Mouse (Mus musculus) layer of hippocampus, adult 2 months (tissue): ENCODE measurements around the gene Nfasc. TPM values are rescaled to one million over a fixed set of nuclear protein-coding genes. Genes with fewer than 3 reads are reported as not detected.
A peak's percentile ranks its signal among the peaks of the same experiment; 100 is the strongest.

Source experiments
- DNase-seq, 2 experiments: peaks; one replicate each; pipeline ENCODE4 v3.0.0; 2022; ENCODE audit warnings: low spot score in 2 of 2
- H3K27ac ChIP-seq: fragments of 200-600 bp; 2 replicates; pipeline ENCODE4 v1.8.1; 2022
- H3K4me3 ChIP-seq: fragments of 200-600 bp; 2 replicates; pipeline ENCODE4 v1.8.1; 2022; ENCODE audit warnings: mild to moderate bottlenecking
- CTCF ChIP-seq: fragments of 200-600 bp; conservative IDR thresholded peaks from 2 replicates; pipeline ENCODE4 v1.8.1; 2022; ENCODE audit warnings: antibody characterized with exemption, mild to moderate bottlenecking, moderate library complexity
- total RNA-seq, 2 experiments: library from RNA; stranded (reverse); gene quantifications; 2 replicates each; pipeline ENCODE4 v1.2.3; 2021

Nfasc gene
- total RNA-seq, 2 experiments from 2014 or later = 150 to 169 TPM

GRCm38 (mm10) chr1:132533840-132534239, 207.8 kb downstream of the Nfasc start:
- no peak for DNase-seq
- TF ChIP-seq CTCF = no peak
- H3K4me3 ChIP-seq = no peak overlapping the region
- H3K27ac ChIP-seq = no peak overlapping the region

- no peak for DNase-seq
- no peak overlapping the region for H3K4me3 ChIP-seq
- H3K27ac ChIP-seq = no peak overlapping the region
- no peak for TF ChIP-seq CTCF
These were observed 209.1 kb downstream of the Nfasc start for GRCm38 (mm10) chr1:132532521-132532920.

- Histone ChIP-seq H3K4me3 (no peak overlapping the region), H3K27ac (no peak overlapping the region)
- no peak for TF ChIP-seq CTCF
- DNase-seq = no peak
These were observed 210.9 kb downstream of the Nfasc start for GRCm38 (mm10) chr1:132530631-132531191.

GRCm38 (mm10) chr1:132528647-132529334, 212.8 kb downstream of the Nfasc start:
- Histone ChIP-seq H3K27ac (no peak overlapping the region), H3K4me3 (no peak overlapping the region)
- DNase-seq = no peak
- TF ChIP-seq CTCF = no peak

- TF ChIP-seq CTCF = no peak
- Histone ChIP-seq H3K4me3 (no peak overlapping the region), H3K27ac (no peak overlapping the region)
- DNase-seq = no peak
These were observed 213.5 kb downstream of the Nfasc start for GRCm38 (mm10) chr1:132528071-132528470.

GRCm38 (mm10) chr1:132525832-132526231, 215.8 kb downstream of the Nfasc start:
- Histone ChIP-seq H3K27ac (peak overlapping the region; percentile 74), H3K4me3 (no peak overlapping the region)
- TF ChIP-seq CTCF = peak; percentile 97
- DNase-seq = peak; percentile 79 to 89

GRCm38 (mm10) chr1:132523920-132524319, 217.7 kb downstream of the Nfasc start:
- TF ChIP-seq CTCF = peak; percentile 69
- Histone ChIP-seq H3K27ac (no peak overlapping the region), H3K4me3 (no peak overlapping the region)
- no peak for DNase-seq

GRCm38 (mm10) chr1:132523048-132523447, 218.5 kb downstream of the Nfasc start:
- Histone ChIP-seq H3K27ac (no peak overlapping the region), H3K4me3 (no peak overlapping the region)
- DNase-seq = no peak
- no peak for TF ChIP-seq CTCF

- peak; percentile 63 to 72 for DNase-seq
- H3K4me3 ChIP-seq = no peak overlapping the region
- no peak overlapping the region for H3K27ac ChIP-seq
- peak; percentile 69 for TF ChIP-seq CTCF
These were observed 220.8 kb downstream of the Nfasc start for GRCm38 (mm10) chr1:132520764-132521163.

- Histone ChIP-seq H3K27ac (no peak overlapping the region), H3K4me3 (no peak overlapping the region)
- no peak for TF ChIP-seq CTCF
- DNase-seq = no peak
These were observed 221.9 kb downstream of the Nfasc start for GRCm38 (mm10) chr1:132519734-132520133.

GRCm38 (mm10) chr1:132518621-132519020, 223.0 kb downstream of the Nfasc start:
- Histone ChIP-seq H3K27ac (no peak overlapping the region), H3K4me3 (no peak overlapping the region)
- DNase-seq = no peak
- TF ChIP-seq CTCF = no peak

- DNase-seq = no peak
- Histone ChIP-seq H3K27ac (no peak overlapping the region), H3K4me3 (no peak overlapping the region)
- no peak for TF ChIP-seq CTCF
These were observed 224.8 kb downstream of the Nfasc start for GRCm38 (mm10) chr1:132516776-132517175.

GRCm38 (mm10) chr1:132515339-132515738, 226.3 kb downstream of the Nfasc start:
- no peak overlapping the region for H3K27ac ChIP-seq
- TF ChIP-seq CTCF = no peak
- DNase-seq = no peak
- no peak overlapping the region for H3K4me3 ChIP-seq

Other genes starting within 250 kb of the Nfasc start
- 1 to 10 TPM; 6.3 to 6.4 TPM for gene Tmem81, start 235.6 kb downstream of the Nfasc start, total RNA-seq
- gene Cntn2, start 198.5 kb downstream of the Nfasc start, total RNA-seq = 10 to 100 TPM; 71.8 to 73.9 TPM
- gene Lrrn2, start 138.5 kb upstream of the Nfasc start, total RNA-seq = 100 to 1,000 TPM; 218 to 236 TPM